Mouse (Mus musculus): ENCODE measurements around the gene Plekha4.

GRCm38 (mm10) chr7:45508561-45508960 is 17.6 kb upstream of the Plekha4 start:
- TF ChIP-seq CTCF (conservative IDR thresholded peaks at IDR 0.05; ENCODE audit: insufficient read depth, insufficient read length, low read depth, low read length), result no peak
- no peak for TF ChIP-seq POLR2A (IDR thresholded peaks at IDR 0.05; ENCODE audit: low read depth, low read length)

All from kidney, adult 2 months (tissue).